Mouse (Mus musculus): ENCODE measurements at regions not wholly inside any gene's neighbourhood (a gene's known extent, or its start where the extent isn't known, plus 50 kb on each side); places are given as distances from the start of the nearest gene placed in this dataset.
A peak's percentile ranks its signal among the peaks of the same experiment; 100 is the strongest.

DNA sequence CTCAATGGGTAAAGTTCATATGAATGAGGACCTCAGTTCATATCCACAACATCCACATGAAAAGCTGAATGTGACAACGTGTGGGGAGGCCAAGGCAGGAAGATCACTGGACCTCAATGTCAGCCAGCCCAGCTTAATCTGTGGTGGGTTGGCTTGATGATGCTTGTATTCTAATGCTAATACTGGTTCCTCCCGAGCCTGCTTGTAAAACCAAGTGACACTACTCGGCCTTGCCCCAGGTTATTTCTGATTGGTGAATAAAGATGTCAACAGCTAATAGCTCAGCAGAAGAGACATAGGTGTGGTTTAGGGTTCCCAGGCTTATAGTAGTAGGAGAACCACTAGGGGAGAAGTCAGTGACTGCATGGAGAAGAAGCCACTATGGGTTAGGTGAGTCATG is 272.2 kb upstream of the Pfn2 start:
- DNase-seq (ENCODE audit: low spot score) (no peak), ATAC-seq (ENCODE audit: insufficient read depth, low read depth) (no peak)
- Histone ChIP-seq H3K27me3 (ENCODE audit: control insufficient read depth, insufficient read depth, low read length) (no peaks in the 10 kb centered on the region), H3K9me3 (replicated peaks; ENCODE audit: control insufficient read depth, low read length) (no peaks in the 10 kb centered on the region), H3K27ac (ENCODE audit: low read depth) (no peak overlapping the region), H3K4me1 (ENCODE audit: control insufficient read depth, insufficient read depth) (no peaks in the 10 kb centered on the region), H3K4me2 (ENCODE audit: low read depth, low read length) (no peak overlapping the region), H3K36me3 (replicated peaks; ENCODE audit: control insufficient read depth, insufficient read depth, low read length) (no peaks in the 10 kb centered on the region), H3K4me3 (ENCODE audit: low read depth, low read length) (no peak overlapping the region), H3K9ac (replicated peaks; ENCODE audit: low read depth, low read length) (no peak overlapping the region)
- no peak for TF ChIP-seq EP300 (IDR thresholded peaks at IDR 0.05; ENCODE audit: low read depth)
- TF ChIP-seq CTCF (IDR thresholded peaks at IDR 0.05; ENCODE audit: low read depth): no peak
- WGBS: 67% methylated on average over 3 of the region's 3 CpGs

DNA sequence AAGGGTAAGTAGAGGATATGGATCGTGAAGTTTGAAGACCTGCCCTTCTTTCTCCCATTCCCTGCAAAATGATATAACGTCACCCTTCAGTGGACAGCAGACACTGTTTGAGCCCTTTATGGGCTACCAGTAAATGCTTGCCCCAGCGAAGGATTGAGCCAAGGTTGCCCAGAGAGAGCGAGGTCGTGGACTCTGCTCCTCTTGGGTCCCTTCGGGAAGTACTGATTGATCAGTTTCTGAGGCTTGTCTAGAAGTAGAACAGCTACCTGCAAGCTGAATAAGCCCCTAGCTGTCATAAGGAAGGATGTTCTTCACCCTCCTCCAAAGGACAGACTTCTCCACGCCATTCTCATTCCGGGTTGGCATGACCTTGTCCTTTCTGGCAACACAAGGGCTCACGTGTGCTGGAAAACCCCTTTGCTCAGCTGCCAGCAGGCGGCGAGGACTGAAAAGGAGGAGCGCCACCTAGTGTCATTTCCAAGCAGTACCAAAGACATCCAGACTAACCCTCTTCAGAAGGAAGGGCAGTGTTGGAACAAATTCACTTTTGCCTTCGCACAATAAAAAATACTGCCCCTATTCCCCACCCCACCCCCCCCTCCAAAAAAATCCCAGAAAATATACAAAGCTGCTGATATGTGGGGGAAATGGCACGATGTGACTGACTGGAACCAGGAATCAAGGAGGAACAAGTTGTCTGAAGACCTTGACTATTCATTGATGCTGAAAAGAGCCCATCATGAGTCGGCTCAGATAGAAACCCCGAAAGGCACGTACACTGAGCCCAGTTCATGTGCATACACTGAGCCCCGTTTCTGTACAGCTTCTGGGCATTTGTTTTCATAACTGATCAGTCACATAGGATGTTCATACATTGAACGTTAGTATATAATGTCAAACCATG is 274.8 kb upstream of the Pfn2 start:
- Histone ChIP-seq H3K4me3 (ENCODE audit: low read depth, low read length) (no peak overlapping the region), H3K27ac (ENCODE audit: low read depth) (no peak overlapping the region), H3K27me3 (ENCODE audit: control insufficient read depth, insufficient read depth, low read length) (no peaks in the 10 kb centered on the region), H3K9ac (replicated peaks; ENCODE audit: low read depth, low read length) (no peak overlapping the region), H3K9me3 (replicated peaks; ENCODE audit: control insufficient read depth, low read length) (no peaks in the 10 kb centered on the region), H3K4me2 (ENCODE audit: low read depth, low read length) (no peak overlapping the region), H3K36me3 (replicated peaks; ENCODE audit: control insufficient read depth, insufficient read depth, low read length) (no peaks in the 10 kb centered on the region), H3K4me1 (ENCODE audit: control insufficient read depth, insufficient read depth) (no peaks in the 10 kb centered on the region)
- DNase-seq (ENCODE audit: low spot score) (peak; percentile 84), ATAC-seq (ENCODE audit: insufficient read depth, low read depth) (peak; percentile 90)
- peak; percentile 99 for TF ChIP-seq CTCF (IDR thresholded peaks at IDR 0.05; ENCODE audit: low read depth)
- peak; percentile 41; the same call in 1 of the 2 replicates for TF ChIP-seq EP300 (IDR thresholded peaks at IDR 0.05; ENCODE audit: low read depth)
- 43% methylated on average over 19 of the region's 19 CpGs for WGBS

DNA sequence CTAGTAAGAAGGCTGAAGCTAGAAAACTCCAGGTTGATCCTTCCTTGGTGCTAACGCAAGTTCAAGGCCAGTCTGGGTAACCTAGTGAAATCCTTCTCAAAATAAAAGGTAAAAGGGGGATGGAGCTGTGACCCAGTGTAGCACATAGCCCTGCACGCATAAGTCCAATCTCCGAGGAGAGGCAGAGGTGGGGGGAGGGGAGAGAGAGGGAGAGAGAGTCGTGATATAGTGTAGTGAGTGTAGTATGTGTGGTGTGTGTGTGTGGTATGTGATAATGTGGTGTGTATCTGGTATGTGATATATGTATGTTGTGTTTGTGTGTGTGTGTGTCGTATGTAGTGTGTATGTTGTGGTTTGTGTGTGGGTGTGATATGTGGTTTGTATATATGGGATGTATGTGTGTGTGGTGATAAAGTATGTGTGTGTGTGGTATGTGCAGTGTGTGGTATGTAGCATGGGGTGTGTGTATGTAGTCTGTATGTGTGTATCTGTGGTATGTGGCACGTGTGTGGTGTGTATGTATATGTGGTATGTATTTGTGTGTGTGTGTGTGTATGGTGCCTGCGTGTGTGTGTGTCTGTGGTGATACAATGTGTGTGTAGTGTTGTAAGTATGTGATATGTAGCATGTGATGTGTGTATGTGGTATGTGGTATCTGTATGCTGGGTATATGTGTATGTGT is 275.7 kb upstream of the Pfn2 start:
- H3K9me3 ChIP-seq (replicated peaks; ENCODE audit: control insufficient read depth, low read length): no peaks in the 10 kb centered on the region
- H3K27me3 ChIP-seq (ENCODE audit: control insufficient read depth, insufficient read depth, low read length): no peaks in the 10 kb centered on the region
- TF ChIP-seq CTCF (IDR thresholded peaks at IDR 0.05; ENCODE audit: low read depth) (no peak), EP300 (IDR thresholded peaks at IDR 0.05; ENCODE audit: low read depth) (no peak)
- 66% methylated on average over 7 of the region's 7 CpGs for WGBS
- no peaks in the 10 kb centered on the region for H3K4me1 ChIP-seq (ENCODE audit: control insufficient read depth, insufficient read depth)
- no peak overlapping the region for H3K4me2 ChIP-seq (ENCODE audit: low read depth, low read length)
- DNase-seq (ENCODE audit: low spot score) (no peak), ATAC-seq (ENCODE audit: insufficient read depth, low read depth) (no peak)
- H3K4me3 ChIP-seq (ENCODE audit: low read depth, low read length): no peak overlapping the region
- no peaks in the 10 kb centered on the region for H3K36me3 ChIP-seq (replicated peaks; ENCODE audit: control insufficient read depth, insufficient read depth, low read length)
- no peak overlapping the region for H3K27ac ChIP-seq (ENCODE audit: low read depth)
- no peak overlapping the region for H3K9ac ChIP-seq (replicated peaks; ENCODE audit: low read depth, low read length)

DNA sequence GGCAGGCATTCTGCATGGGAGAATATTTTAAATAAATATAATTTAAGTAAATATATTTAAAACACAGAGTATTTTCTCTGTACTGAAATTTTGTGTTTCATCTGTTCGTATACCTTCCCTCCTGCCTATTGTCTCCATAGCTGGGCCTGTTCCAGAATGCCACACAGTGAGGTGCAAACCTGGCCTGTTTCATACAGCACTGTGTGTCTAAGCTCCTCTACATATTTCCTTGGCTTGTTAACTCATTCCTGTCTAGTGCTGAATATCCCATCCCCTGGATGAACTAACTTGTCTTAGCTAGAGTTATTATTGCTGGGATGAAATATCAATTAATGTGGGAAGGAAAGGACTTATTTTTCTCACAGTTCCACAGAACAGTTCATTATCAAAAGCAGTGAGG is 277.0 kb upstream of the Pfn2 start:
- H3K9ac ChIP-seq (replicated peaks; ENCODE audit: low read depth, low read length): no peak overlapping the region
- H3K4me2 ChIP-seq (ENCODE audit: low read depth, low read length): no peak overlapping the region
- no peak overlapping the region for H3K4me3 ChIP-seq (ENCODE audit: low read depth, low read length)
- WGBS: 71% methylated on average over 1 of the region's 1 CpGs
- no peaks in the 10 kb centered on the region for H3K27me3 ChIP-seq (ENCODE audit: control insufficient read depth, insufficient read depth, low read length)
- H3K4me1 ChIP-seq (ENCODE audit: control insufficient read depth, insufficient read depth): no peaks in the 10 kb centered on the region
- H3K36me3 ChIP-seq (replicated peaks; ENCODE audit: control insufficient read depth, insufficient read depth, low read length): no peaks in the 10 kb centered on the region
- ATAC-seq (ENCODE audit: insufficient read depth, low read depth): no peak
- no peak for DNase-seq (ENCODE audit: low spot score)
- no peaks in the 10 kb centered on the region for H3K9me3 ChIP-seq (replicated peaks; ENCODE audit: control insufficient read depth, low read length)
- TF ChIP-seq EP300 (IDR thresholded peaks at IDR 0.05; ENCODE audit: low read depth): no peak
- TF ChIP-seq CTCF (IDR thresholded peaks at IDR 0.05; ENCODE audit: low read depth): no peak
- H3K27ac ChIP-seq (ENCODE audit: low read depth): no peak overlapping the region

DNA sequence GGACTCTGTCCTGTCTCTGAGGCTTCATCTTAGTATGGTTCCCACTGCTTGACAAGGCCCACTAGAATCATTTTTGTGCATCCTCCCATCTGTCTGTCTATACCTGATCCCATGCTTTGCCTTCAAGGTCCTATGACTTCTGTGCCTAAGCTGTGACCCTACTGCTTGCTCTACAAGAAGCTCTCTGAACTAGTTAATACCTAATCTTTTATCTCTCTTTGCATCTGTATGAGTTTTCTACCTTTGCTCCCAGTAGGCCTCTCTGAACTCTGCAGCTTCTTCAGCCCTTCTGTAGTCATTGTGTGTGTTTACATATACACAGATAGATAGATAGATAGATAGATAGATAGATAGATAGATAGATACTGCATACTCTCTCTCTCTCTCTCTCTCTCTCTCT is 279.1 kb upstream of the Pfn2 start:
- H3K27me3 ChIP-seq (ENCODE audit: control insufficient read depth, insufficient read depth, low read length): no peaks in the 10 kb centered on the region
- H3K9me3 ChIP-seq (replicated peaks; ENCODE audit: control insufficient read depth, low read length): no peaks in the 10 kb centered on the region
- no peak overlapping the region for H3K27ac ChIP-seq (ENCODE audit: low read depth)
- H3K4me2 ChIP-seq (ENCODE audit: low read depth, low read length): no peak overlapping the region
- no peak for TF ChIP-seq EP300 (IDR thresholded peaks at IDR 0.05; ENCODE audit: low read depth)
- no peak for TF ChIP-seq CTCF (IDR thresholded peaks at IDR 0.05; ENCODE audit: low read depth)
- no peaks in the 10 kb centered on the region for H3K4me1 ChIP-seq (ENCODE audit: control insufficient read depth, insufficient read depth)
- H3K9ac ChIP-seq (replicated peaks; ENCODE audit: low read depth, low read length): no peak overlapping the region
- ATAC-seq (ENCODE audit: insufficient read depth, low read depth) (no peak), DNase-seq (ENCODE audit: low spot score) (no peak)
- H3K36me3 ChIP-seq (replicated peaks; ENCODE audit: control insufficient read depth, insufficient read depth, low read length): no peaks in the 10 kb centered on the region
- no peak overlapping the region for H3K4me3 ChIP-seq (ENCODE audit: low read depth, low read length)

Data from heart, postnatal 0 days (tissue).